Mouse (Mus musculus): Measurements from ENCODE around the gene Gm21761. TPM values are rescaled to one million over a fixed set of nuclear protein-coding genes. Genes with fewer than 3 reads are reported as not detected.

Gm21761 gene
- total RNA-seq, 2 experiments from 2014 or later: not detected

Other genes with a start within 250 kb of the Gm21761 start
- gene Hmgcs1, start 238.9 kb downstream of the Gm21761 start, total RNA-seq (2021): 100 to 1,000 TPM; 211 to 213 TPM
- 1 to 10 TPM; 3.9 to 4.4 TPM for gene Nim1k, start 173.4 kb downstream of the Gm21761 start, total RNA-seq (2021)
- gene Zfp131, start 138.4 kb downstream of the Gm21761 start, total RNA-seq (2021): 10 to 100 TPM; 39.1 to 41.9 TPM
- not detected for gene AF067063, start 99.1 kb downstream of the Gm21761 start, total RNA-seq (2021)
- not detected for gene D13Ertd608e, start 93.3 kb downstream of the Gm21761 start, total RNA-seq (2021)
- gene Tcstv1, start 34.5 kb downstream of the Gm21761 start, total RNA-seq (2021): not detected
- not detected for gene B020031M17Rik, start 21.5 kb upstream of the Gm21761 start, total RNA-seq (2021)
- gene Gm36079, start 97.7 kb upstream of the Gm21761 start, total RNA-seq (2021): not detected
- under 1 TPM; 0.28 to 0.34 TPM for gene Gm21188, start 122.9 kb upstream of the Gm21761 start, total RNA-seq (2021)
- gene Gm20767, start 211.0 kb upstream of the Gm21761 start, total RNA-seq (2021): not detected
- gene Gm21818, start 243.2 kb upstream of the Gm21761 start, total RNA-seq (2021): not detected

Data from adrenal gland, postnatal 4 days (tissue).